Mouse (Mus musculus) E14TG2a.4 (cell line): ENCODE measurements around the gene Cpeb4.

Experiments
- H3K27me3 ChIP-seq: 2 replicates; pipeline ENCODE4 v1.6.1; 2014; ENCODE audit warnings: low read length, control low read depth; ENCODE audit not compliant: insufficient read depth
- H3K36me3 ChIP-seq: 2 replicates; pipeline ENCODE4 v1.6.1; 2014; ENCODE audit warnings: low read length, control low read depth; ENCODE audit not compliant: insufficient read depth
- H3K4me1 ChIP-seq: replicated peaks from 2 replicates; pipeline ENCODE4 v1.6.1; 2014; ENCODE audit warnings: low read depth, low read length, control low read depth
- H3K4me3 ChIP-seq: replicated peaks from 2 replicates; pipeline ENCODE4 v1.5.1; 2014; ENCODE audit warnings: mild to moderate bottlenecking, low read length
- H3K9me3 ChIP-seq: 2 replicates; pipeline ENCODE4 v1.6.1; 2014; ENCODE audit warnings: low read length, control low read depth
- CTCF ChIP-seq: conservative IDR thresholded peaks from 2 replicates; pipeline ENCODE4 v1.5.1; 2014; ENCODE audit warnings: low read length
- NANOG ChIP-seq: IDR thresholded peaks from 2 replicates; pipeline ENCODE4 v1.6.1; 2014; ENCODE audit warnings: borderline replicate concordance, low read length, mixed read lengths
- POU5F1 ChIP-seq: IDR thresholded peaks from 2 replicates; pipeline ENCODE4 v1.6.1; 2014; ENCODE audit warnings: low read length, borderline replicate concordance

Gene Cpeb4

GRCm38 (mm10) chr11:31872546-31873261 is 693 bp downstream of the Cpeb4 start:
- 0 out of 2 replicates have a peak, but pooled peaks cover 3% of the 10 kb centered on the region for H3K36me3 ChIP-seq
- no peaks in the 10 kb centered on the region for H3K27me3 ChIP-seq
- H3K9me3 ChIP-seq, result no peaks in the 10 kb centered on the region
- peaks cover 12% of the 10 kb centered on the region; the same call in 1 of the 2 replicates for H3K4me1 ChIP-seq
- TF ChIP-seq CTCF (no peak), POU5F1 (no peak), NANOG (no peak)
- H3K4me3 ChIP-seq, result no peak overlapping the region

GRCm38 (mm10) chr11:31874071-31874470 is 2.1 kb downstream of the Cpeb4 start:
- Histone ChIP-seq H3K9me3 (no peaks in the 10 kb centered on the region), H3K4me3 (no peak overlapping the region), H3K4me1 (peaks cover 12% of the 10 kb centered on the region; the same call in 1 of the 2 replicates), H3K36me3 (0 out of 2 replicates have a peak, but pooled peaks cover 3% of the 10 kb centered on the region), H3K27me3 (no peaks in the 10 kb centered on the region)
- TF ChIP-seq NANOG (no peak), CTCF (no peak), POU5F1 (no peak)

GRCm38 (mm10) chr11:31883671-31884070 is 11.7 kb downstream of the Cpeb4 start:
- H3K36me3 ChIP-seq, result no peaks in the 10 kb centered on the region
- H3K27me3 ChIP-seq, result no peaks in the 10 kb centered on the region
- TF ChIP-seq CTCF (no peak), POU5F1 (no peak), NANOG (no peak)
- no peaks in the 10 kb centered on the region for H3K4me1 ChIP-seq
- no peak overlapping the region for H3K4me3 ChIP-seq
- H3K9me3 ChIP-seq, result no peaks in the 10 kb centered on the region

GRCm38 (mm10) chr11:31885765-31886164 is 13.8 kb downstream of the Cpeb4 start:
- Histone ChIP-seq H3K4me3 (no peak overlapping the region), H3K27me3 (no peaks in the 10 kb centered on the region), H3K36me3 (no peaks in the 10 kb centered on the region), H3K9me3 (no peaks in the 10 kb centered on the region), H3K4me1 (no peaks in the 10 kb centered on the region)
- no peak for TF ChIP-seq POU5F1
- TF ChIP-seq CTCF, result no peak
- TF ChIP-seq NANOG, result no peak

GRCm38 (mm10) chr11:31888229-31888628 is 16.2 kb downstream of the Cpeb4 start:
- Histone ChIP-seq H3K4me3 (no peak overlapping the region), H3K9me3 (no peaks in the 10 kb centered on the region), H3K4me1 (no peaks in the 10 kb centered on the region), H3K36me3 (no peaks in the 10 kb centered on the region), H3K27me3 (no peaks in the 10 kb centered on the region)
- TF ChIP-seq CTCF, result no peak
- no peak for TF ChIP-seq NANOG
- no peak for TF ChIP-seq POU5F1

GRCm38 (mm10) chr11:31892152-31892551 is 20.1 kb downstream of the Cpeb4 start:
- no peak overlapping the region for H3K4me3 ChIP-seq
- no peaks in the 10 kb centered on the region for H3K9me3 ChIP-seq
- no peaks in the 10 kb centered on the region for H3K36me3 ChIP-seq
- H3K4me1 ChIP-seq, result no peaks in the 10 kb centered on the region
- no peaks in the 10 kb centered on the region for H3K27me3 ChIP-seq
- no peak for TF ChIP-seq POU5F1
- TF ChIP-seq NANOG, result no peak
- no peak for TF ChIP-seq CTCF

- no peaks in the 10 kb centered on the region for H3K4me1 ChIP-seq
- no peak overlapping the region for H3K4me3 ChIP-seq
- H3K27me3 ChIP-seq, result no peaks in the 10 kb centered on the region
- H3K36me3 ChIP-seq, result no peaks in the 10 kb centered on the region
- H3K9me3 ChIP-seq, result no peaks in the 10 kb centered on the region
- TF ChIP-seq NANOG (no peak), POU5F1 (no peak), CTCF (no peak)
These were observed 21.6 kb downstream of the Cpeb4 start for GRCm38 (mm10) chr11:31893639-31894038.

GRCm38 (mm10) chr11:31896065-31896792 is 24.2 kb downstream of the Cpeb4 start:
- no peak overlapping the region for H3K4me3 ChIP-seq
- H3K9me3 ChIP-seq, result no peaks in the 10 kb centered on the region
- no peak for TF ChIP-seq NANOG
- no peak for TF ChIP-seq POU5F1
- TF ChIP-seq CTCF, result no peak
- no peaks in the 10 kb centered on the region for H3K36me3 ChIP-seq
- H3K4me1 ChIP-seq, result peaks cover 6% of the 10 kb centered on the region
- no peaks in the 10 kb centered on the region for H3K27me3 ChIP-seq

GRCm38 (mm10) chr11:31896905-31897304 is 24.9 kb downstream of the Cpeb4 start:
- Histone ChIP-seq H3K4me1 (peaks cover 6% of the 10 kb centered on the region), H3K36me3 (no peaks in the 10 kb centered on the region)
- TF ChIP-seq POU5F1 (no peak), CTCF (no peak), NANOG (no peak)

More at GRCm38 (mm10) chr11:31896905-31897304, 24.9 kb downstream of the Cpeb4 start:
- no peaks in the 10 kb centered on the region for H3K9me3 ChIP-seq
- H3K27me3 ChIP-seq, result no peaks in the 10 kb centered on the region
- no peak overlapping the region for H3K4me3 ChIP-seq
